Mouse (Mus musculus) lung, postnatal 25 days (tissue): ENCODE data around the gene Gm16427.
"Not testable (repeated sequence)": the region's sequence is repeated elsewhere in the genome, so short reads cannot be mapped to it uniquely, and the experiment has no call there.

Experiments used
- DNase-seq: peaks from one replicate; pipeline ENCODE4 v3.0.0; 2022; ENCODE audit warnings: low spot score

Gene Gm16427

GRCm38 (mm10) chr5:93540100-93540499, at the start of gene Gm16427:
TSS of gene Gm16427 (minus strand) at chr5:93540200.
- not testable (repeated sequence) for DNase-seq
